Mouse (Mus musculus) midbrain, embryonic 14.5 days (tissue): ENCODE data around the gene Parn. TPM values are rescaled to one million over a fixed set of nuclear protein-coding genes. Genes with fewer than 3 reads are reported as not detected.

ENCODE experiments used
- ATAC-seq: fragments of 200-750 bp; cut with Nextera tagmentation; 2 replicates; pipeline ENCODE4 v1.8.0; 2017; ENCODE audit warnings: moderate number of reproducible peaks, moderate library complexity; ENCODE audit not compliant: low FRiP score, low TSS enrichment
- DNase-seq: peaks from one replicate; pipeline ENCODE4 v3.0.0-alpha.2; 2015
- H3K27ac ChIP-seq: fragments of 300-500 bp; sonication (generic); replicated peaks from 2 replicates; pipeline ENCODE4 v1.5.1; 2014; ENCODE audit warnings: mild to moderate bottlenecking, low read depth, low read length, moderate library complexity
- H3K27me3 ChIP-seq: fragments of 300-500 bp; sonication (generic); 2 replicates; pipeline ENCODE4 v1.6.1; 2014; ENCODE audit warnings: low read length, control low read depth, mixed read lengths; ENCODE audit not compliant: control insufficient read depth, insufficient read depth
- H3K36me3 ChIP-seq: fragments of 300-500 bp; sonication (generic); 2 replicates; pipeline ENCODE4 v1.6.1; 2014; ENCODE audit warnings: low read length, control low read depth; ENCODE audit not compliant: control insufficient read depth, insufficient read depth
- H3K4me1 ChIP-seq: fragments of 300-500 bp; sonication (generic); 2 replicates; pipeline ENCODE4 v1.6.1; 2014; ENCODE audit warnings: mild to moderate bottlenecking, antibody characterized with exemption, low read length, control low read depth; ENCODE audit not compliant: control insufficient read depth, insufficient read depth
- H3K4me2 ChIP-seq: fragments of 300-500 bp; sonication (generic); 2 replicates; pipeline ENCODE4 v1.6.1; 2014; ENCODE audit warnings: mild to moderate bottlenecking, low read length, moderate library complexity
- H3K4me3 ChIP-seq: fragments of 300-500 bp; sonication (generic); replicated peaks from 2 replicates; pipeline ENCODE4 v1.5.1; 2014; ENCODE audit warnings: low read depth, low read length
- H3K9ac ChIP-seq: fragments of 300-500 bp; sonication (generic); replicated peaks from 2 replicates; pipeline ENCODE4 v1.6.1; 2014; ENCODE audit warnings: mild to moderate bottlenecking, low read length, moderate library complexity
- H3K9me3 ChIP-seq: fragments of 300-500 bp; sonication (generic); 2 replicates; pipeline ENCODE4 v1.6.1; 2016; ENCODE audit warnings: low read length, control low read depth, mixed read lengths; ENCODE audit not compliant: control insufficient read depth
- WGBS: fragments of 180-500 bp; shearing (Covaris S2); extraction: QIAGEN DNeasy Blood & Tissue Kit; methylation state at CpG from one replicate; pipeline ENCODE4 v1.1.7; 2014; 5-methylcytosine and 5-hydroxymethylcytosine counted together
- polyA plus RNA-seq: library from polyadenylated mRNA; unstranded; fragments of >200 nt; fragmentation: Nextera tagmentation; extraction: Ambion mirVana; gene quantifications from 2 replicates; pipeline ENCODE4 v1.2.1, GENCODE M21; 2014

The Parn gene
- polyA plus RNA-seq, 1 experiment from 2014 or later = 32.9 TPM

DNA sequence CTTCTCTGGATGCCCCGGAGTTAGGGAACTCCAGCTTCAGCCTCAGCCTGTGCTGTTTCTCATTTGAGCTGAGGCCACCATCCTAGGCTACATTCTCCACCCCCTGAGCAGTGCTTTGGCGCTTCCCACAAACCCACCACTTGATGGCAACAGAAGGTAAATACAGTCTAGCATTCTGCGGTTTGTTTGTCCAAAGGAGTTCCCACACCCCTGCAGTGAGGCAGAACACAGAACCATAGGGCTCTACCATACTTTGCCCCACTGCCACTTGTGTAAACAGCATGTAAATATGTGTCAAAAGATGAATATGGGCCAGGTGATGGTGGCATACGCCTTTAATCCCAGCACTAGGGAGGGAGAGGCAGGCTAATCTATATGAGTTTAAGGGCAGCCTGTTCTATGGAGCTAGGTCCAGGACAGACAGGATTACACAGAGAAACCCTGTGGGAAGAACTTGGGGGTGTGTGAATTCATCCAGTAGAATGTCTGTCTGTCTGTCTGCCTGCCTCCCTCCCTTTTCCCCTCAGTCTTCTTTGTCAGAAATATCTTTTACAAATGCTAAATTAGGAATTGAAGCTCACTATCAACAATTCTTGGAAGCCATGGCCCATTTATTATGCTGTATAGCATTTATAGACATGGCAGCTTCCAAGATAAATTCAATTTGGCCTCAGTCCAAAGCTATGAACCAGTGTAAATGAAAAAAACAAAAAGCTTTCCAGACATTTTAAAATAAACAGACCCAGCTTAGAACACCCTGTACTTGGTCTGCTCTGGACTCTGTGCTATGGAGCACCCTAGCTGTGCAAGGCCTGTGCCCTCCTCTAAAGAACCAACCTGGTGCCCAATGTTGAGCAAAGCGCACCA lies 79.6 kb downstream of the Parn start:
- peaks cover 4% of the 10 kb centered on the region for H3K36me3 ChIP-seq
- no peak overlapping the region for H3K9ac ChIP-seq
- no peaks in the 10 kb centered on the region for H3K27me3 ChIP-seq
- ATAC-seq (no peak), DNase-seq (no peak)
- no peaks in the 10 kb centered on the region for H3K9me3 ChIP-seq
- no peak overlapping the region for H3K4me2 ChIP-seq
- no peak overlapping the region for H3K27ac ChIP-seq
- H3K4me3 ChIP-seq = no peak overlapping the region
- H3K4me1 ChIP-seq = no peaks in the 10 kb centered on the region
- WGBS = 83% methylated on average over 5 of the region's 5 CpGs

DNA sequence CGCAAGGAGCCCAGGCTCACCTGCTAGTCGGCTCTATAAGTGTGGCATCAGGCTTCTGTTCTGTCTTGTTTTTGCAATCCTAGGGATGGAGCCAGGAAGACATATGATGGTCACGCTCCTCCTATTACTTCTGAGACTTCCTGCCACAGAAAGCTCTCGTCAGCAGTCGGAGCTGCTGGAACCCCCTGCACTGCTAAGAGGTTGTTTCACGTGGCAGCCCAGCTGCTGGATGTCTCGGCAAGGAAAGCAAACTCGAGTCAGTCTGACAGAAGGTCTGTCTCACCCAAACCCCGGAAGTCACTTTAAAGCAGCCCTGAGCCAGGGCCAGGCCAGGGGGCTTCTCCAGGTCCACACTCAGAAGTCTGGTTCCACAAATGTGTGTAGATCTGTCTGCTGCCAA lies 82.7 kb downstream of the Parn start:
- no peak for ATAC-seq
- Histone ChIP-seq H3K36me3 (peaks cover 6% of the 10 kb centered on the region; the same call in 1 of the 2 replicates), H3K4me3 (no peak overlapping the region), H3K27me3 (no peaks in the 10 kb centered on the region), H3K4me1 (no peaks in the 10 kb centered on the region), H3K27ac (no peak overlapping the region), H3K9me3 (no peaks in the 10 kb centered on the region), H3K4me2 (no peak overlapping the region), H3K9ac (no peak overlapping the region)
- WGBS = 90% methylated on average over 9 of the region's 9 CpGs
- DNase-seq = no peak

DNA sequence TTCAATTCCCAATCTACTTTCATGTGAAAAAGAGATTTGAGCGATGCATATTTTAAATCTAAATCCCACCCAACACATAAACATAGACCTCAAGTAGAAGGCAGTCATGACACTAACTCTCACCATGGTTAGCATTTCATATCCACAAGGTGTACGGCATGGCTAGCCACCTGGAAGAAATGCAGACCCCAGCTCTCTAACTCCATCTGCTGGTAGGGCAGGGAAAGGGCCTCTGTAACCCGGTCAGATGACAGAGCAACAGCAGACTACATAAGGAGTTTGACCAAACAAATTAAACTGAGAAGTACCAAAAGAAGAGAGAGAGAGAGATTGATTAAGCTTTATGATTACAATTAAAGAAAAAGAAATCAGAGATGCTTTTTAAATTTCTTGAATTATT lies 87.2 kb downstream of the Parn start:
- WGBS = 90% methylated on average over 3 of the region's 3 CpGs
- H3K9me3 ChIP-seq = no peaks in the 10 kb centered on the region
- no peaks in the 10 kb centered on the region for H3K4me1 ChIP-seq
- no peak overlapping the region for H3K4me3 ChIP-seq
- no peaks in the 10 kb centered on the region for H3K27me3 ChIP-seq
- peaks cover 6% of the 10 kb centered on the region; the same call in 1 of the 2 replicates for H3K36me3 ChIP-seq
- H3K27ac ChIP-seq = no peak overlapping the region
- ATAC-seq = no peak
- H3K9ac ChIP-seq = no peak overlapping the region
- no peak overlapping the region for H3K4me2 ChIP-seq
- no peak for DNase-seq

DNA sequence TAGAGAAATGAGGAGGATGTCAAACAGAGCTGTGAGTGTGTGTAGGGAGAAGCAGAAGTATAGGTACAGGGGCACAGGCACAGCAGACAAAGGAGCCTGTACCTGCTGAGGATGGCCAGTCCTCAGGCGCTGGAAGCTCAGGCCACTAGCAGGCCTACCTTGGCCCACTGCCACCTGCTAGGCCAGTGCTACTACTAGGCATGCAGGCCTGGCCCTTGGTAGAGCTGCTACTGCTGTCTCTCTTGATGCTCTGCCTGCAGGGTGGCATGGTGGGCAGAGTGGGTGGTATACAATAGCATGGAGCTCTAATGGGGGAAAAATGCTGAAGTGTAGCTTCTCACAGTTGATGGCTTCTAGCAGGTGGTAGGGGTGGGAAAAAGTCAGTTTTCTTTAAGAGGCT lies 88.0 kb downstream of the Parn start:
- Histone ChIP-seq H3K27ac (no peak overlapping the region), H3K4me2 (no peak overlapping the region), H3K4me3 (no peak overlapping the region), H3K4me1 (no peaks in the 10 kb centered on the region), H3K9me3 (no peaks in the 10 kb centered on the region), H3K27me3 (no peaks in the 10 kb centered on the region), H3K36me3 (peaks cover 6% of the 10 kb centered on the region; the same call in 1 of the 2 replicates), H3K9ac (no peak overlapping the region)
- DNase-seq (no peak), ATAC-seq (no peak)
- WGBS = 70% methylated on average over 1 of the region's 1 CpGs

DNA sequence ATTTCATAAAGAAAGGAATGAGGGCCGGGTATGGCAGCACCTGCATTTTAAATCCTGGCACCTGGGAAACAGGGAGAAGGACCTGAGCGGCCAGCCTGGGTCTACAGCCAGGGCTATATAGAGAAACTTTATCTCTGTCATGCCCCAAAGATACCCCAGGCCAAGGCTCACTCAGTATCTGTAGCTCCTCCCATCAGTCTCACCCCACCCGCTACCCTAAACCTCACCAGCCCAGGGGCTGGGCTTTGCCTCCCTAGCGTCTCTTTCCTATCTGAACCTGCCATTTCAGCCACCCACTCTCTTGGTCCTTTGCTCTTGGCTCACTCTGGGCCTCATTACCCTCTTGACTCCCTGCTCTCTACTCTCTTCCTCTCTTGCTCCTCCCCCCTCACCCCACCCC lies 92.7 kb downstream of the Parn start:
- Histone ChIP-seq H3K4me3 (no peak overlapping the region), H3K36me3 (no peaks in the 10 kb centered on the region), H3K9me3 (no peaks in the 10 kb centered on the region), H3K4me1 (no peaks in the 10 kb centered on the region), H3K9ac (no peak overlapping the region), H3K27me3 (no peaks in the 10 kb centered on the region), H3K4me2 (no peak overlapping the region), H3K27ac (no peak overlapping the region)
- WGBS = 82% methylated on average over 4 of the region's 4 CpGs
- ATAC-seq (no peak), DNase-seq (no peak)

DNA sequence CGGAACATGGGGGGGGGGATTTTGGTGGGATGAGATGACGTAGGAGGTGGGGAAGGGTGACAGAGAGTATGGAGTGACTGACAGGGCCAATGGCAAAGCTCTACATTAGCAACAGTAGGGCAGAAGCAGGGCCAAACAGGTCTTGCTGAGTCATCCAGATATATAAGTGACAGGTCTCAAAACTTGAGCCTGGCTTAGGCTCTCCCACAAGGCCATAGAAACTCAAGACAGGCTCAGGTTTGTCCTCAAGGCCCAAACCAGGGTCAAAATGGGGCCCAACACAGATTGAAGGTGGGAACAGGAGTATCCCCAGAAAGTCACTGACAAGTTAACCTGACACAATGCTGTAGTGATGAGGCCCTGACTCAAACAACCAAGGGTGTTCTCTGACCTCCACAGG lies 99.7 kb downstream of the Parn start:
- ATAC-seq (no peak), DNase-seq (no peak)
- 92% methylated on average over 2 of the region's 2 CpGs for WGBS
- Histone ChIP-seq H3K4me2 (no peak overlapping the region), H3K27ac (no peak overlapping the region), H3K36me3 (0 out of 2 replicates have a peak, but pooled peaks cover 2% of the 10 kb centered on the region), H3K9ac (no peak overlapping the region), H3K4me3 (no peak overlapping the region), H3K9me3 (no peaks in the 10 kb centered on the region), H3K4me1 (no peaks in the 10 kb centered on the region), H3K27me3 (no peaks in the 10 kb centered on the region)

DNA sequence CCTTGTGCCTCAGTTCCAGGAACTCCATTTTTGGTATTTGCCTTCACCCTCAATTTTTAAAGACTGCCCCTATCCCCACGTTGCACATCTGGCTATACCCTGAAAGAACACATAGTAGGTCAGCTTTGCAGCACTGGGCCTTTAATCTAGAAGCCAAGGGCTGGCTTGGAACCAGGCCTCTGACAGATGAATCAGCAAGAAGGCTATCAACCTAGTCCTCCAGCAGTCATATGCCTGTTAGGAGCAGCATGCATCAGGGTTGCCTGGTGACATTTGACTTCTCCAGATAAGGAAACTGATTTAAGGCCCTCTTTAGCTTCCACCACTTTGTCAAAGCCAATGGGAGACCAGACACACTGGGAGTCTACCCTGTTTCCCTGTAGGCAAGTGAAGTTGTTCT lies 100.4 kb downstream of the Parn start:
- no peaks in the 10 kb centered on the region for H3K9me3 ChIP-seq
- no peak overlapping the region for H3K4me2 ChIP-seq
- H3K4me1 ChIP-seq = no peaks in the 10 kb centered on the region
- DNase-seq (no peak), ATAC-seq (no peak)
- H3K27ac ChIP-seq = no peak overlapping the region
- no peak overlapping the region for H3K4me3 ChIP-seq
- H3K27me3 ChIP-seq = no peaks in the 10 kb centered on the region
- H3K9ac ChIP-seq = no peak overlapping the region
- H3K36me3 ChIP-seq = 0 out of 2 replicates have a peak, but pooled peaks cover 2% of the 10 kb centered on the region
- WGBS = 91% methylated on average over 1 of the region's 1 CpGs

DNA sequence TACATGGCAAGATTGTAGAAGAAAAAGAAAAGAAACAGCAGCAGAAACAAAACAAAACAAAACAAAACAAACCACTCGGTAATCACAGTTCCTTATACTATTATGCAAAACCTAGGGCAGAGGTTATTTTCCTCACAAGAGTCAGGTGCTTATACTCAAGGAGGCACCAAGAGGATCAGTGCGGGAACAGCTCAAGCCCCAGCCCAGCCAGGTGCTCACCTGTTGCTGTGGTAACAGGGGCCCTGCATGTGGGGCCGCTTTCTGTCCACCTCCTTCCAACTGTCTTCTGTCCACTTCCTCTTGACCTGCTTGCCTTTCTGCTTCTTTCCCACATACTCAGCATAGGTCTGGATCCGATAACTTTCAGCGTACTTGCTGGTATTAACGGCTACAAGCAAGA lies 101.6 kb downstream of the Parn start:
- H3K4me3 ChIP-seq = no peak overlapping the region

DNA sequence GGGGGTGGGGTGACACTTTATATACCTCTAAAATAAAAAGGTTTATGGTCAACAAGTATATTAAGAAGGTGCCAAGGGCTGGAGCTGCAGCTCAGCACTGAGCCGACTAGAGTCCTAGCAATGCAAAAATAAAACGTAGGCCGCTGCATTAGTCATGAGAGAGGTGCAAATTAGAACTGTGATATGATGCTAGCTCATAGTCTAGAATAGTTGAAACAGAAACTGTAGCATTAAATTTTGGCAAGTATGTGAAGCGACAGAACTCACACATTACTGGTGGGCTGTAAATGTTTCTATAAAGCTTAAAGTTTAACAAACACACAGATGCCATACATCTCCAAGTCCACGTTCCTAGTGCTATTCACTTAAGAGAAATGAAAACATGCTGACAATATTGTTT lies 102.7 kb downstream of the Parn start:
- no peaks in the 10 kb centered on the region for H3K27me3 ChIP-seq
- no peak overlapping the region for H3K4me2 ChIP-seq
- no peak overlapping the region for H3K9ac ChIP-seq
- DNase-seq = no peak
- no peaks in the 10 kb centered on the region for H3K4me1 ChIP-seq
- no peak for ATAC-seq
- no peak overlapping the region for H3K27ac ChIP-seq
- no peak overlapping the region for H3K4me3 ChIP-seq
- WGBS = 97% methylated on average over 5 of the region's 5 CpGs
- H3K9me3 ChIP-seq = no peaks in the 10 kb centered on the region
- H3K36me3 ChIP-seq = 0 out of 2 replicates have a peak, but pooled peaks cover 2% of the 10 kb centered on the region

More for the DNA sequence above, 101.6 kb downstream of the Parn start:
- H3K4me2 ChIP-seq = no peak overlapping the region
- H3K27ac ChIP-seq = no peak overlapping the region
- no peak overlapping the region for H3K9ac ChIP-seq
- no peaks in the 10 kb centered on the region for H3K9me3 ChIP-seq
- no peak for DNase-seq
- no peaks in the 10 kb centered on the region for H3K4me1 ChIP-seq
- 0 out of 2 replicates have a peak, but pooled peaks cover 2% of the 10 kb centered on the region for H3K36me3 ChIP-seq
- no peaks in the 10 kb centered on the region for H3K27me3 ChIP-seq
- 88% methylated on average over 6 of the region's 6 CpGs for WGBS
- ATAC-seq = no peak
